Mouse (Mus musculus) heart, adult 2 months (tissue): ENCODE measurements around the gene Smim14.

Experiments
- CTCF ChIP-seq: fragments of 200-600 bp; IDR thresholded peaks from 2 replicates; pipeline ENCODE4 v1.8.1; 2022; ENCODE audit warnings: antibody characterized with exemption, mild to moderate bottlenecking, moderate library complexity
- EP300 ChIP-seq: fragments of 200-500 bp; IDR thresholded peaks from 2 replicates; pipeline ENCODE4 v1.6.1; 2011; ENCODE audit warnings: low read depth, low read length, control low read depth; ENCODE audit not compliant: insufficient read depth

GRCm38 (mm10) chr5:65508395-65508794, 28.6 kb downstream of the Smim14 start:
- TF ChIP-seq CTCF (no peak), EP300 (no peak)
